Mouse (Mus musculus): Measurements from ENCODE around the gene Olfr1431. TPM values are rescaled to one million over a fixed set of nuclear protein-coding genes. Genes with fewer than 3 reads are reported as not detected.

Gene Olfr1431
- polyA plus RNA-seq (2015; fragmentation: Nextera tagmentation; extraction: Ambion mirVana): not detected in 2 replicates

GRCm38 (mm10) chr19:12200334-12200733 is at the start of gene Olfr1431:
TSS of gene Olfr1431 (plus strand) at chr19:12200634.

GRCm38 (mm10) chr19:12170062-12170599 is 30.3 kb upstream of the Olfr1431 start, which contains the start of gene Olfr1555-ps1:
TSS of gene Olfr1555-ps1 (minus strand) at chr19:12170112.

GRCm38 (mm10) chr19:12232496-12232895 is 32.1 kb downstream of the Olfr1431 start, which contains the start of gene Olfr1432:
TSS of gene Olfr1432 (minus strand) at chr19:12232596.

GRCm38 (mm10) chr19:12241559-12241958 is 41.1 kb downstream of the Olfr1431 start, which contains the start of gene Olfr262:
TSS of gene Olfr262 (minus strand) at chr19:12241659.

GRCm38 (mm10) chr19:12260732-12261131 is 60.3 kb downstream of the Olfr1431 start, which contains the start of gene Olfr235:
TSS of gene Olfr235 (plus strand) at chr19:12261032.

Other genes with a start within 250 kb of the Olfr1431 start
- gene Osbp, start 234.7 kb upstream of the Olfr1431 start, polyA plus RNA-seq (2015; fragmentation: Nextera tagmentation; extraction: Ambion mirVana): 4.3 and 4.9 TPM in 2 replicates
- not detected in 2 replicates for gene Olfr1423, start 159.3 kb upstream of the Olfr1431 start, polyA plus RNA-seq (2015; fragmentation: Nextera tagmentation; extraction: Ambion mirVana)
- not detected in 2 replicates for gene Olfr1424, start 138.0 kb upstream of the Olfr1431 start, polyA plus RNA-seq (2015; fragmentation: Nextera tagmentation; extraction: Ambion mirVana)
- gene Olfr1425, start 122.9 kb upstream of the Olfr1431 start, polyA plus RNA-seq (2015; fragmentation: Nextera tagmentation; extraction: Ambion mirVana): not detected in 2 replicates
- not detected in 2 replicates for gene Olfr1426, start 108.6 kb upstream of the Olfr1431 start, polyA plus RNA-seq (2015; fragmentation: Nextera tagmentation; extraction: Ambion mirVana)
- gene Olfr1427, start 97.3 kb upstream of the Olfr1431 start, polyA plus RNA-seq (2015; fragmentation: Nextera tagmentation; extraction: Ambion mirVana): not detected in 2 replicates
- not detected in 2 replicates for gene Olfr1428, start 84.7 kb upstream of the Olfr1431 start, polyA plus RNA-seq (2015; fragmentation: Nextera tagmentation; extraction: Ambion mirVana)
- gene Olfr76, start 77.4 kb upstream of the Olfr1431 start, polyA plus RNA-seq (2015; fragmentation: Nextera tagmentation; extraction: Ambion mirVana): not detected in 2 replicates
- not detected in 2 replicates for gene Olfr1555-ps1, start 30.5 kb upstream of the Olfr1431 start, polyA plus RNA-seq (2015; fragmentation: Nextera tagmentation; extraction: Ambion mirVana)
- not detected in 2 replicates for gene Olfr1432, start 32.0 kb downstream of the Olfr1431 start, polyA plus RNA-seq (2015; fragmentation: Nextera tagmentation; extraction: Ambion mirVana)
- not detected in 2 replicates for gene Olfr262, start 41.0 kb downstream of the Olfr1431 start, polyA plus RNA-seq (2015; fragmentation: Nextera tagmentation; extraction: Ambion mirVana)
- not detected in 2 replicates for gene Olfr235, start 60.4 kb downstream of the Olfr1431 start, polyA plus RNA-seq (2015; fragmentation: Nextera tagmentation; extraction: Ambion mirVana)
- not detected in 2 replicates for gene Olfr1434, start 79.2 kb downstream of the Olfr1431 start, polyA plus RNA-seq (2015; fragmentation: Nextera tagmentation; extraction: Ambion mirVana)
- not detected in 2 replicates for gene Olfr1436, start 98.5 kb downstream of the Olfr1431 start, polyA plus RNA-seq (2015; fragmentation: Nextera tagmentation; extraction: Ambion mirVana)
- not detected in 2 replicates for gene Olfr1437, start 124.5 kb downstream of the Olfr1431 start, polyA plus RNA-seq (2015; fragmentation: Nextera tagmentation; extraction: Ambion mirVana)
- not detected in 2 replicates for gene Olfr1438-ps1, start 135.3 kb downstream of the Olfr1431 start, polyA plus RNA-seq (2015; fragmentation: Nextera tagmentation; extraction: Ambion mirVana)
- gene Olfr1440, start 186.6 kb downstream of the Olfr1431 start, polyA plus RNA-seq (2015; fragmentation: Nextera tagmentation; extraction: Ambion mirVana): not detected in 2 replicates
- not detected in 2 replicates for gene Olfr1441, start 216.8 kb downstream of the Olfr1431 start, polyA plus RNA-seq (2015; fragmentation: Nextera tagmentation; extraction: Ambion mirVana)
- gene Pfpl, start 227.3 kb downstream of the Olfr1431 start, polyA plus RNA-seq (2015; fragmentation: Nextera tagmentation; extraction: Ambion mirVana): not detected in 2 replicates